Mouse (Mus musculus) neural tube, embryonic 15.5 days (tissue): ENCODE data around the gene Armc9. TPM values are rescaled to one million over a fixed set of nuclear protein-coding genes. Genes with fewer than 3 reads are reported as not detected.

Experiments
- ATAC-seq: fragments of 200-750 bp; cut with Nextera tagmentation; 2 replicates; pipeline ENCODE4 v1.8.0; 2017; ENCODE audit warnings: mild to moderate bottlenecking, moderate TSS enrichment, moderate library complexity; ENCODE audit not compliant: low FRiP score
- H3K27ac ChIP-seq: fragments of 300-500 bp; sonication (generic); replicated peaks from 2 replicates; pipeline ENCODE4 v1.5.1; 2015; ENCODE audit warnings: mild to moderate bottlenecking, inconsistent platforms
- H3K27me3 ChIP-seq: fragments of 300-500 bp; sonication (generic); replicated peaks from 2 replicates; pipeline ENCODE4 v1.6.1; 2015; ENCODE audit warnings: inconsistent platforms
- H3K36me3 ChIP-seq: fragments of 300-500 bp; sonication (generic); 2 replicates; pipeline ENCODE4 v1.6.1; 2015; ENCODE audit warnings: inconsistent platforms
- H3K4me1 ChIP-seq: fragments of 300-500 bp; sonication (generic); 2 replicates; pipeline ENCODE4 v1.6.1; 2015; ENCODE audit warnings: inconsistent platforms
- H3K4me2 ChIP-seq: fragments of 300-500 bp; sonication (generic); 2 replicates; pipeline ENCODE4 v1.6.1; 2015; ENCODE audit warnings: inconsistent platforms, mild to moderate bottlenecking, moderate library complexity
- H3K4me3 ChIP-seq: fragments of 300-500 bp; sonication (generic); replicated peaks from 2 replicates; pipeline ENCODE4 v1.5.1; 2015; ENCODE audit warnings: mild to moderate bottlenecking, inconsistent platforms
- H3K9ac ChIP-seq: fragments of 300-500 bp; sonication (generic); replicated peaks from 2 replicates; pipeline ENCODE4 v1.6.1; 2015; ENCODE audit warnings: mild to moderate bottlenecking, inconsistent platforms
- H3K9me3 ChIP-seq: fragments of 300-500 bp; sonication (generic); replicated peaks from 2 replicates; pipeline ENCODE4 v1.6.1; 2016; ENCODE audit warnings: inconsistent platforms
- WGBS: fragments of 180-500 bp; shearing (Covaris S2); methylation state at CpG from one replicate; pipeline ENCODE4 v1.1.7; 2015; ENCODE audit warnings: mixed read lengths; 5-methylcytosine and 5-hydroxymethylcytosine counted together
- polyA plus RNA-seq: library from polyadenylated mRNA; unstranded; fragments of >200 nt; fragmentation: Nextera tagmentation; extraction: Ambion mirVana; gene quantifications from 2 replicates; pipeline ENCODE4 v1.2.1, GENCODE M21; 2015

Armc9 gene
- polyA plus RNA-seq, 1 experiment from 2014 or later = 35.5 TPM

GRCm38 (mm10) chr1:86199026-86199425 lies 44.4 kb downstream of the Armc9 start:
- H3K9ac ChIP-seq = no peak overlapping the region
- H3K4me3 ChIP-seq = no peak overlapping the region
- H3K4me2 ChIP-seq = no peak overlapping the region
- no peaks in the 10 kb centered on the region for H3K4me1 ChIP-seq
- no peaks in the 10 kb centered on the region for H3K27me3 ChIP-seq
- 62% methylated on average over 5 of the region's 5 CpGs for WGBS
- no peak overlapping the region for H3K27ac ChIP-seq
- H3K36me3 ChIP-seq = peaks cover 87% of the 10 kb centered on the region
- no peak for ATAC-seq
- no peaks in the 10 kb centered on the region for H3K9me3 ChIP-seq

- Histone ChIP-seq H3K4me1 (no peaks in the 10 kb centered on the region), H3K9me3 (no peaks in the 10 kb centered on the region), H3K27ac (no peak overlapping the region), H3K9ac (no peak overlapping the region), H3K27me3 (no peaks in the 10 kb centered on the region), H3K36me3 (peaks cover 86% of the 10 kb centered on the region), H3K4me2 (no peak overlapping the region), H3K4me3 (no peak overlapping the region)
- ATAC-seq = no peak
Measured at GRCm38 (mm10) chr1:86201312-86201711, 46.7 kb downstream of the Armc9 start.

- Histone ChIP-seq H3K9ac (no peak overlapping the region), H3K27me3 (no peaks in the 10 kb centered on the region), H3K36me3 (peaks cover 87% of the 10 kb centered on the region), H3K4me3 (no peak overlapping the region), H3K9me3 (no peaks in the 10 kb centered on the region), H3K27ac (no peak overlapping the region), H3K4me1 (no peaks in the 10 kb centered on the region), H3K4me2 (no peak overlapping the region)
- ATAC-seq = no peak
- 93% methylated on average over 9 of the region's 9 CpGs for WGBS
Measured at GRCm38 (mm10) chr1:86202617-86203219, 48.1 kb downstream of the Armc9 start.

- WGBS = 84% methylated on average over 7 of the region's 7 CpGs
- H3K36me3 ChIP-seq = peaks cover 69% of the 10 kb centered on the region
- ATAC-seq = no peak
- no peak overlapping the region for H3K9ac ChIP-seq
- no peaks in the 10 kb centered on the region for H3K9me3 ChIP-seq
- H3K4me2 ChIP-seq = no peak overlapping the region
- H3K27ac ChIP-seq = no peak overlapping the region
- no peak overlapping the region for H3K4me3 ChIP-seq
- no peaks in the 10 kb centered on the region for H3K4me1 ChIP-seq
- no peaks in the 10 kb centered on the region for H3K27me3 ChIP-seq
Measured at GRCm38 (mm10) chr1:86210676-86211075, 56.1 kb downstream of the Armc9 start.

GRCm38 (mm10) chr1:86211498-86211897 lies 56.9 kb downstream of the Armc9 start:
- 96% methylated on average over 1 of the region's 1 CpGs for WGBS
- no peak for ATAC-seq
- no peaks in the 10 kb centered on the region for H3K27me3 ChIP-seq

GRCm38 (mm10) chr1:86212731-86213130 lies 58.2 kb downstream of the Armc9 start:
- no peak overlapping the region for H3K27ac ChIP-seq
- ATAC-seq = no peak
- H3K9me3 ChIP-seq = no peaks in the 10 kb centered on the region
- H3K4me2 ChIP-seq = no peak overlapping the region
- no peaks in the 10 kb centered on the region for H3K4me1 ChIP-seq
- H3K36me3 ChIP-seq = peaks cover 65% of the 10 kb centered on the region
- 93% methylated on average over 8 of the region's 8 CpGs for WGBS
- H3K9ac ChIP-seq = no peak overlapping the region
- H3K27me3 ChIP-seq = no peaks in the 10 kb centered on the region
- no peak overlapping the region for H3K4me3 ChIP-seq

More at GRCm38 (mm10) chr1:86211498-86211897, 56.9 kb downstream of the Armc9 start:
- no peaks in the 10 kb centered on the region for H3K9me3 ChIP-seq
- H3K4me1 ChIP-seq = no peaks in the 10 kb centered on the region
- no peak overlapping the region for H3K9ac ChIP-seq
- H3K4me3 ChIP-seq = no peak overlapping the region
- no peak overlapping the region for H3K4me2 ChIP-seq
- no peak overlapping the region for H3K27ac ChIP-seq
- peaks cover 68% of the 10 kb centered on the region for H3K36me3 ChIP-seq

- no peak overlapping the region for H3K4me3 ChIP-seq
- H3K36me3 ChIP-seq = peaks cover 59% of the 10 kb centered on the region
- H3K4me2 ChIP-seq = no peak overlapping the region
- no peak overlapping the region for H3K9ac ChIP-seq
- H3K9me3 ChIP-seq = no peaks in the 10 kb centered on the region
- WGBS = 0% methylated on average over 1 of the region's 1 CpGs
- H3K4me1 ChIP-seq = no peaks in the 10 kb centered on the region
- no peak overlapping the region for H3K27ac ChIP-seq
- no peak; the same call in 1 of the 2 replicates for ATAC-seq
- no peaks in the 10 kb centered on the region for H3K27me3 ChIP-seq
Measured at GRCm38 (mm10) chr1:86214158-86214557, 59.6 kb downstream of the Armc9 start.

GRCm38 (mm10) chr1:86215297-86215696 lies 60.7 kb downstream of the Armc9 start:
- ATAC-seq = no peak
- Histone ChIP-seq H3K4me2 (no peak overlapping the region), H3K4me1 (no peaks in the 10 kb centered on the region), H3K9me3 (no peaks in the 10 kb centered on the region), H3K9ac (no peak overlapping the region), H3K36me3 (peaks cover 58% of the 10 kb centered on the region), H3K27me3 (no peaks in the 10 kb centered on the region), H3K4me3 (no peak overlapping the region), H3K27ac (no peak overlapping the region)
- WGBS = 97% methylated on average over 1 of the region's 1 CpGs

- no peak for ATAC-seq
- no peaks in the 10 kb centered on the region for H3K27me3 ChIP-seq
- H3K4me2 ChIP-seq = no peak overlapping the region
- WGBS = 88% methylated on average over 5 of the region's 5 CpGs
- peaks cover 52% of the 10 kb centered on the region for H3K36me3 ChIP-seq
- H3K9ac ChIP-seq = no peak overlapping the region
- no peaks in the 10 kb centered on the region for H3K4me1 ChIP-seq
- H3K27ac ChIP-seq = no peak overlapping the region
- no peak overlapping the region for H3K4me3 ChIP-seq
- no peaks in the 10 kb centered on the region for H3K9me3 ChIP-seq
Measured at GRCm38 (mm10) chr1:86216412-86216811, 61.8 kb downstream of the Armc9 start.

- H3K9me3 ChIP-seq = no peaks in the 10 kb centered on the region
- no peak overlapping the region for H3K9ac ChIP-seq
- no peaks in the 10 kb centered on the region for H3K4me1 ChIP-seq
- peaks cover 44% of the 10 kb centered on the region for H3K36me3 ChIP-seq
- WGBS = 54% methylated on average over 6 of the region's 6 CpGs
- H3K4me2 ChIP-seq = no peak overlapping the region
- H3K27me3 ChIP-seq = no peaks in the 10 kb centered on the region
- ATAC-seq = no peak
- no peak overlapping the region for H3K4me3 ChIP-seq
- no peak overlapping the region for H3K27ac ChIP-seq
Measured at GRCm38 (mm10) chr1:86217976-86218375, 63.4 kb downstream of the Armc9 start.

GRCm38 (mm10) chr1:86225195-86225594 lies 70.6 kb downstream of the Armc9 start:
- H3K9me3 ChIP-seq = no peaks in the 10 kb centered on the region
- H3K36me3 ChIP-seq = no peaks in the 10 kb centered on the region
- H3K4me1 ChIP-seq = no peaks in the 10 kb centered on the region
- H3K4me2 ChIP-seq = no peak overlapping the region
- no peak overlapping the region for H3K9ac ChIP-seq
- ATAC-seq = no peak
- no peak overlapping the region for H3K4me3 ChIP-seq
- 50% methylated on average over 6 of the region's 6 CpGs for WGBS
- H3K27me3 ChIP-seq = no peaks in the 10 kb centered on the region
- no peak overlapping the region for H3K27ac ChIP-seq

GRCm38 (mm10) chr1:86228653-86229052 lies 74.1 kb downstream of the Armc9 start:
- ATAC-seq = no peak
- WGBS = 82% methylated on average over 8 of the region's 8 CpGs
- Histone ChIP-seq H3K36me3 (no peaks in the 10 kb centered on the region), H3K4me2 (no peak overlapping the region), H3K9ac (no peak overlapping the region), H3K27me3 (no peaks in the 10 kb centered on the region), H3K4me3 (no peak overlapping the region), H3K9me3 (no peaks in the 10 kb centered on the region), H3K4me1 (no peaks in the 10 kb centered on the region), H3K27ac (no peak overlapping the region)
